Mouse (Mus musculus): ENCODE results near the gene Olfr128. TPM values are rescaled to one million over a fixed set of nuclear protein-coding genes. Genes with fewer than 3 reads are reported as not detected.

Gene Olfr128
- total RNA-seq (2023), result not detected in 4 replicates

GRCm38 (mm10) chr17:37920248-37920647 lies at the start of gene Olfr128:
Olfr128 (plus strand) TSS chr17:37920548.

GRCm38 (mm10) chr17:37900137-37900536 lies 20.2 kb upstream of the Olfr128 start, which contains the start of gene Olfr127:
Olfr127 (plus strand) TSS chr17:37900437.

DNA sequence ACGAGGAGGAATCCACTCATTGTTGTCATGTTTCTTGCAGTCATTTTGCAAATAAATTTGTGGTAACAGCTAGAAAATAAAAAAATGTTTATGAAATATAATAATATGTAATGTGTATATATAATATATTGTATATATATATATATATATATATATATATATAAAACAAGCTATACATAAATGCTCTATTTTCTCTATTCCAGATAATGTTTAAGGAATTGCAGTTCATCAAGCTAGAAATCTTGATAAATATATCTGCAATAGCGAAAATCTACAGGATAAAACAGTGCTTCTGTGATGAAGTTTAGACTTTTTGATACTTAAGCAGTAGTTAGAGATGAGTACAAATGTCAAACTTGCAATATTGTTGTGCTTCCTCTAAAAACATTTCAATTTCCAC lies 32.6 kb downstream of the Olfr128 start, which contains the start of gene Olfr761:
TSS of gene Olfr761 (minus strand) at position 101 of the 400 bp plus-strand sequence.

Other genes starting within 250 kb of the Olfr128 start
- not detected in 4 replicates for gene Olfr119, start 224.0 kb upstream of the Olfr128 start, total RNA-seq (2023)
- gene Olfr120, start 198.7 kb upstream of the Olfr128 start, total RNA-seq (2023), result not detected in 4 replicates
- not detected in 4 replicates for gene Olfr121, start 171.7 kb upstream of the Olfr128 start, total RNA-seq (2023)
- gene Olfr122, start 151.9 kb upstream of the Olfr128 start, total RNA-seq (2023), result not detected in 4 replicates
- gene Olfr123, start 127.0 kb upstream of the Olfr128 start, total RNA-seq (2023), result not detected in 4 replicates
- not detected in 4 replicates for gene Olfr124, start 120.7 kb upstream of the Olfr128 start, total RNA-seq (2023)
- gene Olfr125, start 87.6 kb upstream of the Olfr128 start, total RNA-seq (2023), result not detected in 4 replicates
- gene Olfr126, start 73.1 kb upstream of the Olfr128 start, total RNA-seq (2023), result not detected in 4 replicates
- gene Olfr127, start 20.1 kb upstream of the Olfr128 start, total RNA-seq (2023), result not detected in 4 replicates
- gene Olfr761, start 32.5 kb downstream of the Olfr128 start, total RNA-seq (2023), result not detected in 4 replicates
- not detected in 4 replicates for gene Olfr129, start 139.5 kb downstream of the Olfr128 start, total RNA-seq (2023)
- gene Olfr130, start 143.4 kb downstream of the Olfr128 start, total RNA-seq (2023), result not detected in 4 replicates
- not detected in 4 replicates for gene Olfr131, start 168.1 kb downstream of the Olfr128 start, total RNA-seq (2023)
- not detected in 4 replicates for gene Olfr132, start 214.0 kb downstream of the Olfr128 start, total RNA-seq (2023)
- gene Olfr133, start 224.7 kb downstream of the Olfr128 start, total RNA-seq (2023), result not detected in 4 replicates

Measured in B cell, adult 62 days (primary cell).